Mouse (Mus musculus) hindbrain, embryonic 12.5 days (tissue): ENCODE results near the gene Cilp2. TPM values are rescaled to one million over a fixed set of nuclear protein-coding genes. Genes with fewer than 3 reads are reported as not detected.

ENCODE experiments used
- ATAC-seq: fragments of 200-750 bp; cut with Nextera tagmentation; 2 replicates; pipeline ENCODE4 v1.8.0; 2017; ENCODE audit warnings: moderate TSS enrichment; ENCODE audit not compliant: low FRiP score
- H3K27ac ChIP-seq: fragments of 300-500 bp; sonication (generic); 2 replicates; pipeline ENCODE4 v1.5.1; 2016; ENCODE audit warnings: mild to moderate bottlenecking
- H3K27me3 ChIP-seq: fragments of 300-500 bp; sonication (generic); 2 replicates; pipeline ENCODE4 v1.6.1; 2016; ENCODE audit warnings: mild to moderate bottlenecking
- H3K36me3 ChIP-seq: fragments of 300-500 bp; sonication (generic); 2 replicates; pipeline ENCODE4 v1.6.1; 2016; ENCODE audit warnings: mild to moderate bottlenecking
- H3K4me1 ChIP-seq: fragments of 300-500 bp; sonication (generic); 2 replicates; pipeline ENCODE4 v1.6.1; 2016
- H3K4me2 ChIP-seq: fragments of 300-500 bp; sonication (generic); replicated peaks from 2 replicates; pipeline ENCODE4 v1.6.1; 2016; ENCODE audit warnings: mild to moderate bottlenecking
- H3K4me3 ChIP-seq: fragments of 300-500 bp; sonication (generic); 2 replicates; pipeline ENCODE4 v1.5.1; 2016; ENCODE audit warnings: mild to moderate bottlenecking
- H3K9ac ChIP-seq: fragments of 300-500 bp; sonication (generic); 2 replicates; pipeline ENCODE4 v1.6.1; 2016; ENCODE audit warnings: mild to moderate bottlenecking, moderate library complexity
- H3K9me3 ChIP-seq: fragments of 300-500 bp; sonication (generic); replicated peaks from 2 replicates; pipeline ENCODE4 v1.6.1; 2016; ENCODE audit warnings: mild to moderate bottlenecking
- WGBS: fragments of 180-500 bp; shearing (Covaris S2); methylation state at CpG from one replicate; pipeline ENCODE4 v1.1.7; 2016; 5-methylcytosine and 5-hydroxymethylcytosine counted together
- polyA plus RNA-seq: library from polyadenylated mRNA; unstranded; fragments of >200 nt; fragmentation: Nextera tagmentation; extraction: Ambion mirVana; gene quantifications from 2 replicates; pipeline ENCODE4 v1.2.1, GENCODE M21; 2016

Cilp2 gene
- polyA plus RNA-seq, 1 experiment from 2014 or later: 1.2 TPM

DNA sequence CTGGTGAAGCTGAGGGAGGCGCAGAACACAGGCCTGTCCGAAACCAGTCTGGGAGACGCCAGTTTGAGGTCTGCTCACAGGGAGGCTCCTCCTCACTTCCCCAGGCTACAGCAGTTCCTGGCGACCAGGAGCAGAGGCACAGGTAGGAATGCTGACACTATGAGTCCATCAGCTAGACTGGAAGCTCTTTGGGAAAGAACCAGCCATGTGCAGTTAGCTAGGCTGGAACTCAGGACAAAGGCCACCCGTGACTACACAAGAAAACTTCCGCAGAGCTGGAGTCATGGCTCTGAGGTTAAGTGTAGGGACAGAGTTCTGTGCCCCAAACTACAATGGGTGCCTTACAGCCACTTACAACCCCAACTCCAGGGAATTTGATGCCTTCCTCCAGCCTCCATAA, 10.4 kb upstream of the Cilp2 start:
- ATAC-seq: no peak
- H3K27ac ChIP-seq: no peak overlapping the region
- 87% methylated on average over 6 of the region's 6 CpGs for WGBS
- H3K36me3 ChIP-seq: peaks cover 29% of the 10 kb centered on the region
- no peak overlapping the region for H3K4me3 ChIP-seq
- no peaks in the 10 kb centered on the region for H3K9me3 ChIP-seq
- H3K4me2 ChIP-seq: no peak overlapping the region
- no peak overlapping the region for H3K9ac ChIP-seq
- peaks cover 56% of the 10 kb centered on the region for H3K4me1 ChIP-seq
- H3K27me3 ChIP-seq: peaks cover 4% of the 10 kb centered on the region; the same call in 1 of the 2 replicates

DNA sequence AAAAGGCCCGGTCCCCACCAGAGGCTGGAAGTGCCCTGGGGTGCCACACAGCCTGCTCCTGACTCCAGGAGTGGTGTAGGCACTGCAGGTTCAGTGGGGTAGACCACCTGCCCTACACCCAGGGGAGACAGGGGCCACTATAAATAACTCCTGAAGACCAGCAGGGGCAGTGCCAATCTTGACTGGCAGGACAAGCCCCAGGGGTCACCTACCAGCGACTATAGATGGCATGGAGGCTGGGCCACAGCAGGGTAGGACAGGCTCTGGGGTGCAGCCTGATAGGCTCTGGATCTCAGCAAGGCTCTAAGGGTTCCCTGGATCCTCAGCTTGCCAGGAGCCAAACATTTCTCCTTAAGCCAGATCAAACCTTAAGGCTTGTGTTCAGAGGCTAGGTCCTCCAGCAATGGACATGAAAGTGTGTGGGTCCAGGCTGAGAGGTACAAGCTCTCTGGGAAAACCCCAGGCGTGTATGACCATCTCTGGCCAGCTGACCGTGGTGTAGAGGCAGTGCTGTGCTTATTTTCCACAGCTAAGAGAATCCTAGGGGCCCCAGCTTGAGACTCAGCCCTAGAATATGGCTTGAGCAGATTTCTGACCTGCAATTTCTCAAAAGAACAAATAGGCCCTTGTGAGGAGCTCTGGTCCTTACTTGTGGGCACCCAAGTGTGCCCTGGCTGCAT, 8.4 kb upstream of the Cilp2 start:
- Histone ChIP-seq H3K4me3 (no peak overlapping the region), H3K4me1 (peaks cover 53% of the 10 kb centered on the region), H3K27ac (no peak overlapping the region), H3K36me3 (peaks cover 29% of the 10 kb centered on the region), H3K9ac (no peak overlapping the region), H3K27me3 (peaks cover 11% of the 10 kb centered on the region; the same call in 1 of the 2 replicates), H3K9me3 (no peaks in the 10 kb centered on the region), H3K4me2 (no peak overlapping the region)
- 79% methylated on average over 4 of the region's 4 CpGs for WGBS
- no peak for ATAC-seq

GRCm38 (mm10) chr8:69894836-69895332, 7.4 kb upstream of the Cilp2 start:
- peaks cover 29% of the 10 kb centered on the region for H3K36me3 ChIP-seq
- H3K4me2 ChIP-seq: no peak overlapping the region
- H3K27ac ChIP-seq: no peak overlapping the region
- no peak for ATAC-seq
- no peaks in the 10 kb centered on the region for H3K9me3 ChIP-seq
- H3K27me3 ChIP-seq: peaks cover 21% of the 10 kb centered on the region
- WGBS: 51% methylated on average over 6 of the region's 6 CpGs
- H3K4me3 ChIP-seq: no peak overlapping the region
- H3K9ac ChIP-seq: no peak overlapping the region
- H3K4me1 ChIP-seq: peaks cover 43% of the 10 kb centered on the region

GRCm38 (mm10) chr8:69893863-69894262, 6.4 kb upstream of the Cilp2 start:
- Histone ChIP-seq H3K4me3 (no peak overlapping the region), H3K9me3 (no peaks in the 10 kb centered on the region), H3K9ac (no peak overlapping the region), H3K27ac (no peak overlapping the region), H3K36me3 (peaks cover 26% of the 10 kb centered on the region), H3K4me2 (no peak overlapping the region), H3K27me3 (peaks cover 31% of the 10 kb centered on the region), H3K4me1 (peaks cover 45% of the 10 kb centered on the region)
- WGBS: 30% methylated on average over 17 of the region's 17 CpGs
- ATAC-seq: no peak

- Histone ChIP-seq H3K4me2 (no peak overlapping the region), H3K27me3 (peaks cover 62% of the 10 kb centered on the region), H3K27ac (no peak overlapping the region), H3K9me3 (no peaks in the 10 kb centered on the region), H3K36me3 (peaks cover 15% of the 10 kb centered on the region; the same call in 1 of the 2 replicates), H3K4me1 (peaks cover 55% of the 10 kb centered on the region), H3K9ac (no peak overlapping the region), H3K4me3 (no peak overlapping the region)
- 45% methylated on average over 19 of the region's 19 CpGs for WGBS
- 0 out of 2 replicates have a peak, but pooled peaks have one; percentile 1 for ATAC-seq
Measured at GRCm38 (mm10) chr8:69890813-69891241, 3.3 kb upstream of the Cilp2 start.

DNA sequence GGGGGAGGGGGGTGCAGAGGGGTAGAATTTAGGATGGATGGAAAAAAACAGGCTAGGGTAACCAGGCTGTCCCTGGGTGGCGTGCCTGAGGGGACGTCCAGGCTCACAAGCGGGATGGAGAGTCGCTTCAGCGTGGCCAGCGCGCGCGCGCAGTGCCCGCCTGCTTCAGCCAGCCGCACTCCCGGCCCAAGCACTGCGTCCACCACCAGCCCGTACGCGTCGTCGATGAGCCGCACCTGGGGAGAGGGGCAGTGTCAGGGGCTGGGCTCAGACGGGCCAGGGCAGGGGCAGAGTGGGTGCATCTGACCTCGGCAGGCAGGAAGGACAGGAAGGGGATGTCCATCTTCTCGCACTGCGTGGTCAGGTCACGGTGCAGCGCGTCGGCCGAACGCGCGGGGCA, 1.4 kb upstream of the Cilp2 start:
- Histone ChIP-seq H3K4me1 (peaks cover 40% of the 10 kb centered on the region), H3K4me3 (peak overlapping the region; percentile 23), H3K9me3 (no peaks in the 10 kb centered on the region), H3K27ac (no peak overlapping the region), H3K36me3 (peaks cover 11% of the 10 kb centered on the region; the same call in 1 of the 2 replicates), H3K4me2 (peak overlapping the region; percentile 42), H3K9ac (peak overlapping the region; percentile 2; the same call in 1 of the 2 replicates), H3K27me3 (peaks cover 81% of the 10 kb centered on the region)
- 0 out of 2 replicates have a peak, but pooled peaks have one; percentile 24 for ATAC-seq
- WGBS: 4% methylated on average over 32 of the region's 32 CpGs

GRCm38 (mm10) chr8:69888244-69888866, 868 bp upstream of the Cilp2 start:
- Histone ChIP-seq H3K4me1 (peaks cover 40% of the 10 kb centered on the region), H3K4me3 (peak overlapping the region; percentile 26), H3K27ac (no peak overlapping the region), H3K4me2 (peak overlapping the region; percentile 42), H3K9me3 (no peaks in the 10 kb centered on the region), H3K9ac (no peak overlapping the region), H3K27me3 (peaks cover 86% of the 10 kb centered on the region), H3K36me3 (peaks cover 5% of the 10 kb centered on the region; the same call in 1 of the 2 replicates)
- 8% methylated on average over 24 of the region's 24 CpGs for WGBS
- no peak for ATAC-seq

GRCm38 (mm10) chr8:69884141-69884540, 3.3 kb downstream of the Cilp2 start:
- H3K36me3 ChIP-seq: no peaks in the 10 kb centered on the region
- no peak overlapping the region for H3K27ac ChIP-seq
- whole genome bisulfite sequencing: 56% methylated on average over 13 of the region's 13 CpGs
- H3K9me3 ChIP-seq: no peaks in the 10 kb centered on the region
- H3K9ac ChIP-seq: no peak overlapping the region
- H3K4me1 ChIP-seq: peaks cover 36% of the 10 kb centered on the region
- H3K4me2 ChIP-seq: no peak overlapping the region
- no peak for ATAC-seq
- H3K27me3 ChIP-seq: peaks cover 100% of the 10 kb centered on the region
- no peak overlapping the region for H3K4me3 ChIP-seq

DNA sequence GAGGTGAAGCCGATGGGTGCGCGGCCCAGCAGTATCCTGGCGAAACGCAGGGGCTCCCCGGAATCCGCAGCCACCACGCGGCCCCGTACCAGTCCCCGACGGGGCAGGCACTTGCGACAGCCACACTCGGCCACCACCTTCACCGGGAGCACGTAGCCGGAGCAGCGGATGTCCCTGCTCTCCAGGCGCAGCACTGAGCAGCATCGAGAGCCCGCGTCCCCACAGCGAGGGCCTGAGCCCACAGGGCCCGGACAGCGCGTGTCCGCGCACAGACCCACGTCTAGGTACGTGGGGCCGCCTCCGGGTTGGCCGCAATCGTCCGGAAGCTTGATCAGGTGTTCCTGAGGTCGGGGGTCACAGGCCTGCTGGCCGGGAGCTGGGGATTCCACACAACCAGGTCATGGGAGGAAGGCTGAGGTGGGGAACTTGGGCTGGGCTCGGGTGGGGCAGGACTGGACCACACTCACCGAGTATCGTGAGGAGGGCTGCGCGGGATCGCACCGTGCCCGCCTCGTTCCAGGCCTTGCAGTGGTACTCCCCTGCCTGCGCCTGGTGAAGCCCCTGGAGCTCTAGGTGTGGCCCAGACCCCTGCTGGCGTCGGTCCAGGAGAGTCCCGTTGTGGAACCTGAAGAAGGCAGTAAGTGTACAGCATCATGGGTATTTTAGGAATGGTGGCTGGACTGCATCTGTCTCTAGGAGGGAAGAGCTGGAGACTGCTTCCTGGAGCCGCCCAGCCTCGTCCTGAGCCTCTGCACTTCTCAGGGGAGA, 4.5 kb downstream of the Cilp2 start:
- 16% methylated on average over 52 of the region's 52 CpGs for WGBS
- peaks cover 24% of the 10 kb centered on the region for H3K4me1 ChIP-seq
- H3K4me2 ChIP-seq: no peak overlapping the region
- no peaks in the 10 kb centered on the region for H3K36me3 ChIP-seq
- H3K27me3 ChIP-seq: peaks cover 98% of the 10 kb centered on the region
- ATAC-seq: no peak
- no peaks in the 10 kb centered on the region for H3K9me3 ChIP-seq
- no peak overlapping the region for H3K9ac ChIP-seq
- H3K27ac ChIP-seq: no peak overlapping the region
- peak overlapping the region; percentile 39 for H3K4me3 ChIP-seq

GRCm38 (mm10) chr8:69882021-69882756, 5.3 kb downstream of the Cilp2 start:
- H3K9ac ChIP-seq: peak overlapping the region; percentile 43; the same call in 1 of the 2 replicates
- peak overlapping the region; percentile 39 for H3K4me3 ChIP-seq
- peak; percentile 55 for ATAC-seq
- no peaks in the 10 kb centered on the region for H3K9me3 ChIP-seq
- H3K27me3 ChIP-seq: peaks cover 92% of the 10 kb centered on the region
- peaks cover 16% of the 10 kb centered on the region for H3K4me1 ChIP-seq
- 5% methylated on average over 101 of the region's 103 CpGs for WGBS
- H3K27ac ChIP-seq: no peak overlapping the region
- H3K36me3 ChIP-seq: no peaks in the 10 kb centered on the region
- H3K4me2 ChIP-seq: peak overlapping the region; percentile 54

- Histone ChIP-seq H3K36me3 (no peaks in the 10 kb centered on the region), H3K27me3 (peaks cover 92% of the 10 kb centered on the region), H3K27ac (no peak overlapping the region), H3K9me3 (no peaks in the 10 kb centered on the region), H3K4me1 (peaks cover 12% of the 10 kb centered on the region), H3K9ac (peak overlapping the region; percentile 43), H3K4me2 (peak overlapping the region; percentile 54), H3K4me3 (peak overlapping the region; percentile 39)
- 15% methylated on average over 79 of the region's 79 CpGs for WGBS
- ATAC-seq: no peak
Measured at GRCm38 (mm10) chr8:69881261-69881865, 6.1 kb downstream of the Cilp2 start.
